Mouse (Mus musculus) ovary, adult 18-20 months (tissue): ENCODE data around the gene Vars2.

Experiments used
- DNase-seq: peaks from one replicate; pipeline ENCODE4 v3.0.0; 2022; ENCODE audit warnings: low spot score, mixed read lengths

Gene Vars2

GRCm38 (mm10) chr17:35667334-35668065 lies at the start of gene Vars2:
Gene Vars2 (minus strand): TSS chr17:35667592.
- DNase-seq: peak; percentile 91

GRCm38 (mm10) chr17:35717080-35717479 lies 49.7 kb upstream of the Vars2 start:
- no peak for DNase-seq

DNA sequence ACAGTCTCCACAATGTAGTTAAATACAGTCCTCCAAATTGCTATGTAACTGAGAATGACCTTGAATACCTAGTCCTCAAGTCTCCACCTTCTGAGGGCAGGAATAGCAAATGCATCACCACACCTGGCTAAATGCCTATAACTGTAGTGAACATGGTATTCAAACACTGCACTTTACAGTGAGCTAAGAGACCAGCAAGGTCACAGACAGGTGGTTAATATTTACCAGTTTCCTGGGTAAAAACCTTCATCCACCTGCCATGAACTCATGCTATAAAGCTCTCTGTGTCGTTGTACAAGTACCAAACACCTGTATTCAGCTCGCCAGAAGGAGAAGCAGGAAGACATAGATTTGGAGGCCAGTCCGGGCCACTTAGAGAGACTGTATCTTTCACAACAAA lies 48.7 kb upstream of the Vars2 start:
- DNase-seq: no peak

DNA sequence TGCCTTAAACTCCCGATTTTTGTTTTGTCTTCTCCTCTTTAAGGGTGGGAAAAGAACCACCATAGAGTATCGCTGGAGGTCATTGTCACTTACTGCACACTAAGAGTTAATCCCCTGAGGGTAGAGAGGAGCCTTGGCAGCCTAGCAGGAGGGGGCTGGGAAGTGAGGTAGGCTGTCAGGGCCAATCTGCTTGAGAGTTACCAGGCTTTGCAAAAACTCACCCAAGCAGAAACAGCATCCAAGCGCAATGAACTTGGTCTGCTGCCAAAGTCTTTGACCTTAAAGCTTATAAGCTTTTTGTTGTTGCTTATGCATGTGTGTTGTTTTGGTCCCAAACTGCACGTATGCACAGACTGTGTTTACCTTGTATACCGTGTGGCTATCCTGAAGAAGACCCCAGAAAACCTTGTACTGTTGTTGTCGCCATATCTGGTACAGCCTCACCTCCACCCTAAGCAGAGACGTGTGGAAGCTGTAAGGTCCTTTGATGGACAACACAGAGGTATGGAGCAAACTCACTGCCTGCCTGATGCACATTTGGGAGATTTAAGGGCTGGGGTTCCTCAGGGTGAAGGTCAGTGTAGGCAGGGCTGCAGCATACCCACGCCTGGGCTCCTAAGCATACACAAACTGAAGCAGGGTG lies 43.4 kb upstream of the Vars2 start:
- DNase-seq: no peak

DNA sequence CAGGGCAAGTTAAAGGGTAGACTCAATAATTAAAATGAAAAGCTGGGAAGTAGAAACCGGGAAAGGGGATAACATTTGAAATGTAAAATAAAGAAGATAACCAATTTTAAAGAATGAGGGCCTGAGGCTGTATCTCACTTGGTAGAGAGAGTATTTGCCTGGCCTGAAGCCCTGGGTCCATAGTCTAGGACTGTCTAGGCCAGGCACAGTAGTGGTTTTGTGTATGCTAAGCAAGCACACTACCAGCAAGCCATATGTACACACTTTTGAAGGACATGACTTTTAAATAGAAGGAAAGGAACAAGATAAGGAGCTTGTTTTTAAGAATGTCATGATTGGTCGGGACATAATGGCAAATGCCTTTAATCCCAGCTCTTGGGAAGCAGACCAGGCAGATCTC lies 41.2 kb upstream of the Vars2 start:
- no peak for DNase-seq

- no peak for DNase-seq
These were observed 40.5 kb upstream of the Vars2 start for GRCm38 (mm10) chr17:35707929-35708328.

DNA sequence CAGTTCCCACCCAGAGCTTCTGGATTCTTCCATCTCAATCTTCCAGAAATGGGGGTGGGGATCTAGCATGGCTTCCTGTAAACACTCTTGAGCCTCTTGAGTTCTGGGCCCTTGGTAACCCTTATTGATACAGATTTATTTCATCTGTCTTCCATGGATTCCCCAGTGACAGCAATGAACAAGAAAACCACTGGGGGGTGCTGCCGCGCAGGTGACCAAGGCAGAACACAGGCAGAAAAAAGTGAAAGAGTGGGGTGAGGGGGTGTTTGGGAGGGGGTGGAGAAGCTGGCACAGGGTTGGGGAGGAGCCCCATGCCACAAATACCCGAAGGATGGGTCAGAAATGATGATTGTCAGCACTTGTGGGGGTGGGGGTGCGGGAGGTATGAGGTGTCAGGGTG lies 38.4 kb upstream of the Vars2 start:
- DNase-seq: no peak

- no peak for DNase-seq
These were observed 37.5 kb upstream of the Vars2 start, which contains the start of gene Ddr1 for GRCm38 (mm10) chr17:35704621-35705464. Gene Ddr1 (minus strand): TSS chr17:35704621.

GRCm38 (mm10) chr17:35703751-35704271 lies 36.4 kb upstream of the Vars2 start:
- no peak for DNase-seq

GRCm38 (mm10) chr17:35703065-35703464 lies 35.7 kb upstream of the Vars2 start:
- no peak for DNase-seq

DNA sequence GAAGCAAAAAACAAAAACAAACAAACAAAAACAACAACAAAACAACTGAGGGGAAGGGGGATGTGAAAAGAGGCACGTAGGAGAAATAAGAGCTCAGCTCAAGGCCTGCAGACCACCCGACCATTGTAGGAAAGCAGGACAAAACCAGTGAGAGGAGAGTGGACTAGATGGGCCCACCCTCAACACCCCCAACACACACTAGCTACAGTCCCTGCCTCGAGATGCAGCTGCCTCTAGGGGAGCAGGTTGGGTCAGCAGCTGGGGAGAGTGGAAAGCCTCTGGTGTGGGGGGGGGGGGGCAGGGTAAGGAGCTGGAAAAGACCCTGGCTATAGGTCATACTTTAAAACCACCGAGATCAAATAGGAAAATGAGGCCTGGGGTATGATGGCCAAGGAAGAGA lies 35.2 kb upstream of the Vars2 start:
- DNase-seq: no peak

DNA sequence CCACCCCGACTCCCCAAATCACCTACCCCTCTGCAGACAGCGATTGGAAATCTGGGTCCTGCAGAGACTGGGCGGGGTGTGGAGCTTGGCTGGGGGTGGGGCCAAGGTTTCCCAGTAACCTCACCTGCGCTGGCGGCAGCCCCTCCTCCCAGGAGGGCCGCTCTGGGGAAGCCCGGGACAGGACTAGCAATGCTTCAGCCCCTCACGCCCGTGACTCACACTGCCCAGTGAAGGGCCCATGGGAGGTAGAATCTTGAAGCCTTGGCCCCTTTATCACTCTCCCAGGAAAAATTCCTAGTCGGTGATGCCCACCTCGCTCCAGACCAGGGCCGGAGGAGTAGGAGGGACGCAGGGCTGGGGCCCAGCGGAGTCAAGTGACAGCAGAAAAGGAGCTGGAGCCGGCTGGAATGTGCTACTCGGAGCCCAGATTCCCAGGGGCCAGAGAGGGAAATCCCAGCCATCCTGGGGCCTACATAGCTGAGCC lies 34.6 kb upstream of the Vars2 start:
- no peak for DNase-seq

DNA sequence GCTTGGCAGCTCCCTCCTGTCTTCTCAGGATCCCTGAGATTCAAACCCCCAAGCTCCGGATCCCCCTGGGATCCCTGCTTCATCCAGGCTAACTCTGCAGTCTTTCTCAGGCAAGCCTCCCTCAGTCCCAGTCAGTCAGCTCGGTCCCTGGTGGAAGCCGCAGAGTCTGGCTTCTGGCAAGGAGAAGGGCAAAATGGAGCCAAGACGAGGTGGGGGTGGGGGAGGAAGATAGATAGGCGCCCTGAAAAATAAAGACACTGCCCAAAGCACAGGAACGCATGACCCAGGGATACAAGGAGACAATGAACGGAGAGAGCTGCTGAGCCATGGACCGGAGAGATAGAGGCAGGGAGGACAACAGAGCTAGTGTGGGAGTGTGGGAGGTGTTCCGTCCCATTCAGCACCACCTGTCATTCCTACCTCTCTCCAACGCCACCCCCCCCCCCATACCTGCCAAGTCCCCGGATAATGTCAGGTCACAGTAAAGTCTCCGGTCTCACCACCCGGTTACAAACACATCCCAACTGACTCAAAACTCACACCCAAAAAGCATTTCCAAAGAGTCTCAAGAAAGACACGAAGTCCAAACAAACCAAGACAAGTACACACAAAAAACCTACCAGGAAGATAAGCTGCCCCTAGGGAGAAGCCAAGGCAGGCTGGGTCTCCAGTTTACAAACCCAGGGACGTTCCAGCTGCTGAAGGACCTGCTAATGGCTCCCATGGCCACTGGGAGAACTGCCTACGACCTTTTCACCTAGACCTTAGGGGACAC lies 34.0 kb upstream of the Vars2 start:
- DNase-seq: no peak

DNA sequence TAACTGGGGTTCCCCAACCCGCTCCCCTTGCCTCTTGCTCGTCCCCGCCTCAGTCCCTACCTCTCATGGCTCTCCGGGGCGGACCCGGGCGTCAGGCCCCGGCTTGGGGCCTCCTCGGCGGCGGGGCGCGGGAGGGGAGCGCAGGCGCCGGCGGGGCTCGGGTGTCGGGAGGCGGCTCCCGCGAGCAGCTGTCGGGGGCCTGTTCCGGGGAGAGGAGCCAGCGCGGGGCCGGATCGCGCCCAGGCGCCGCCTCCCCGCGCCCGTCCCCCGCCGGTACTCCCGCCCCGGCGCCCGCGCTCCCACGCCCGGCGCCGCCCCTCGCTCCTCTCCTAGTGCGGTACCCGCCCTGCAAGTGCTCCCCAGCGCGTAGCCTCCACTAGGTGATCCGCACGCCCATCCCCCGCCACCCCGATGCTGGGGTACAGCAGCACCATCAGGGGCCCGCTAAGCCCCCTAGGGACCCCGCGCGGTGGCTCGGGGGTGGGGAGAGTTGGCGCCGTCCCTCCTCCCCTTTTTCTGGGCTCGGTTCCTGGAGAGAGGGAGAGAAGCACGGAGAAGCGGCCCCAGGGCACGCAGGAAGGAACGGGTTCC lies 33.1 kb upstream of the Vars2 start:
- peak; percentile 82 for DNase-seq

GRCm38 (mm10) chr17:35699919-35700318 lies 32.5 kb upstream of the Vars2 start:
- DNase-seq: peak; percentile 78

- DNase-seq: no peak
These were observed 31.1 kb upstream of the Vars2 start for GRCm38 (mm10) chr17:35698501-35698883.

DNA sequence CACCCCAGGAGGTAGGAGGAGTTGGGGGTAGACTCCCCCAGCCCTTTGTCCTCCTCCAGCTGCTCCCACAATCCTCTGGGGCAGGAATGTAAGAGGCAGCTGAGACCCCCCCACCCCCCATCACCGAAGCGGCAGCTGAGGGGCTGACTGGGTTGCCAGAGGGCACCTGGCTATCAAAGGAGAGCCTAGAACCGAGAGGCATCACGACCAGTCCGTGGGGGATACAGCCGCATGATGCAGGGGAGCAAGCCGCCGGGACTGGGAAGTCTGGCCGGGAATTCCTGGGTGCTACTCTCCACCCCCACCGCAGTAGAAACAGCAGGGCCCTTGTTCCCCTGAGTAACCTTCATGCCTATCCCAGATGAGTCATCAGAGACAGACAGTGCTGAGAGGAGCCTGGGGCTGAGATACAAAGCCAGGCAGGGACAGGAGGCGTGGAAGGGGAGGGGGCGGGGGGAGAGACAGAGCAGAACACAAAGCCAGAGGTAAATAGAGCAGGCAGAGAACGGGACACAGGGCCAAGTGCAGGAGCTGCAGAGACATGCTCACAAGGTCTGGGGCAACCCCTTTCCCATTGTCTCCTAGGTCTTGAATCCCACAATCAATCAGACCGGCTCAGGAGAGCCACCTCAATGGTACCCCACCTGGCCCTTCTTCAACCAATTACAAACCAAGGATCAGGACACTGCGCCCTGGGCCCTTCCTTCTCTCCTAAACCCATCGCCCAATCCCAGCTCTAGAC lies 30.5 kb upstream of the Vars2 start:
- peak; percentile 70 for DNase-seq

GRCm38 (mm10) chr17:35697429-35697758 lies 30.0 kb upstream of the Vars2 start:
- no peak for DNase-seq

DNA sequence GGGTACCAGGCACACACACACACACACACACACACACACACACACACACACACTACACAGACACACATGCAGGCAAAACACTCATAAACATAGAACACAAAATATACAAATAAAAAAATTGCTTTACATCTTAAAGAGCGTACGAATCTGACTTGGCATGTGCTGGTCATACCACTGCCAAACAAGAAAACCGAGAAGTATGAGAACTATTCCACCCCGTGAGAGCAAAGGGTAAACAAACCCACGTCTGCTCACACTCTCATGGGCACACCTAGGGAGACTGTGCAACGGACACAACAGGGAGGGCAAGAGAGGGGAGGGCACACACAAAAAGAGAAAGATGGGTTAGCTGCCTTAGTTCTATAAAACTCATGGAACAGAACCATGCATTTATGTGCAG lies 29.3 kb upstream of the Vars2 start:
- no peak for DNase-seq

- no peak for DNase-seq
These were observed 27.9 kb upstream of the Vars2 start for GRCm38 (mm10) chr17:35695289-35695688.

DNA sequence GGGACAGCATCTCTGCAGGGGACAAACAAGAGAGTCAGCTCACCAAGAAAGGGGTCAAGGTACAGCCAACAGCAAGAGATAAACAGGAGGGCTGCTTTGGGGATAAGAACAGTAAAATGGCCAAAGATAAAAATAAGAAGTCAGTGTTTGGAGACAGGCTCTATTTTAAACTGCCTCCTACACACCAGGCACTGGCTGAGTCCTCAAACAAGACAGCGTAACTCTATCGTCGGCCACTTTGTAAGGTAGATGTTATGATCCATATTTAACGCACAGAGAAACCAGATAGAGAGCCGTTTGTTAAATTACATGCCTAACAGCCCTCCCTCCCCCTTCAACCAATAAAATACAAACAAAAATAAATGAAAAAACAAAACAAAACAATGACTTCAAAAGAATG lies 26.5 kb upstream of the Vars2 start:
- no peak for DNase-seq
